Mouse (Mus musculus) T-helper 1 cell (primary cell): ENCODE results near the gene Cts8.

Experiments
- in situ Hi-C: fragments of 300-600 bp; cut with MboI, MseI; formaldehyde crosslinking; loops from one replicate; pipeline ENCODE4 v1.15.1; 2025; ENCODE audit warnings: high pct_unique_total_duplicates

Gene Cts8

DNA sequence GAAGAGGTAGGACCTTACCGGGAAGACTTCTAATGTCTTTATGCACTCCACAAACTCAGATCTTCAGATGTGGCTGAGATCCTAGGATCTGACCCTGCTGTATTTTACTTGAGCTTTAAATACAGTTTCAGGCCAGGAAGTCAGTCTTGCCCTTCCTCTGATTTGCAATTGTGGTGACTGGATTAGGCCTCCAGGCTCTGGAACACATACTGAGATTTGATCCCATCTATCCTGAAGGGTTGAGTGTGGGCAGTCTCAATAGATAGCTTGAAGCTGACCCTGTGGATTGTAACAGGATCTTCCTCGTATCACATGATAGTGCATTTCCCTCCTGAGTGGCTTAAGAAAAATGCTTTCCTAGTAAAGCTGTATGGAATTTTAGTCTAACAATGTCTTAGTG is at the start of gene Cts8:
Gene Cts8 (minus strand): TSS at position 101 of the 400 bp plus-strand sequence.
- in situ Hi-C loops = no loop called here

DNA sequence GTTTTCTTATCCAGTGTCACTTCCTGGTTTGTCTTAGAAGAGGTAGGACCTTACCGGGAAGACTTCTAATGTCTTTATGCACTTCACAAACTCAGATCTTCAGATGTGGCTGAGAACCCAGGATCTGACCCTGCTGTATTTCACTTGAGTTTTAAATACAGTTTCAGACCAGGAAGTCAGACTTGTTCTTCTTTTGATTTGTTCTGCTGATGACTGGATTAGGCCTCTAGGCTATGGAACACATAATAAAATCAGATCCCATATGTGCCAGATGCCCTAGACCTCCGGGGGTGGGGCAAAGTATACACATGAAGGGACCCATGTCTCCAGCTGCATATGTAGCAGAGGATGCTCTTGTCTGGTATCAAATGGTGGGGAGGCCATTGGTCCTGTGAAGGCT is 33.6 kb upstream of the Cts8 start, which contains the start of gene Gm49398:
Gene Gm49398 (minus strand): TSS at position 101 of the 400 bp plus-strand sequence.
- in situ Hi-C loops = loop anchor here (5.0 kb wide), 1 partner anchor 86 kb away; the partner anchor contains the start of gene Cts6

DNA sequence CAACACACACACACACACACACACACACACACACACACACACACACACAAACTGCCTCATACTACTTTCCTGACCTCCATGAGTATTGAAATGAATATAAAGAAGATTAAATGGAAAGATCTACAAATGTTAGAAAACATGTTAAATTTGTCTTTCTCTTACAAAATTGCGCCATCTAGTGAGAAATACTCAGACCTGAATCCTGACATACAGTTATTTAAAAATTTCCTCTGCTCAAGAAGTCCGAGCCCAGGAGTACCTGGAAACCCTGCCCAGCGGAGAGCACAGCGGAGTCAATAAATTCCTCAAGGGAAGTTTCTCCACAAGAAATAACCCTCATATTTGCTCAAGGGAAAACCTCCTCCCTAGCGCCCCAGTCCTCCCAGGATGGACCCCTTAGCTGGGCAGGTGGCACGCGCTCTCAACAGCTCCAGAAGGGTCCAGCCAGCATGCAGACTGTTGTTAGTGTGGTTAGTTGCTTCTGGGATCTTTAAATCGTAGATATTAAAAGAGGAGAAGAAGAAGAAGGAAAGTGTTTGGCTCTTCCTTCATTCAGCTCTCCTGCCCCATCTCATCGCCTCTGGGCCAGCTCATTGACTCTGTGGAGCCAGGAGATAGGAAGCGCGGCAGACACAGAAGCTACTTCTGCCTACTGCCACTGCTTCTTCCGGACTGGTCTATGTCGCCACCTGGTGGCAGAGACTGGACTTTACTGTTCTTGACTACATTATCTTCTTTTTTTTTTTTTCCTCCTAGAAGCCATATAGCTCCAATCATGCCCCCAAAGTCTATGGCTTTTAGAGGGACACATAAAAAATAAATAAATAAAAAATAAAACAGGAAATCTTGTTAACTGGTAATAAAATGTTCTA is 13.8 kb downstream of the Cts8 start:
- in situ Hi-C loops = no loop called here

DNA sequence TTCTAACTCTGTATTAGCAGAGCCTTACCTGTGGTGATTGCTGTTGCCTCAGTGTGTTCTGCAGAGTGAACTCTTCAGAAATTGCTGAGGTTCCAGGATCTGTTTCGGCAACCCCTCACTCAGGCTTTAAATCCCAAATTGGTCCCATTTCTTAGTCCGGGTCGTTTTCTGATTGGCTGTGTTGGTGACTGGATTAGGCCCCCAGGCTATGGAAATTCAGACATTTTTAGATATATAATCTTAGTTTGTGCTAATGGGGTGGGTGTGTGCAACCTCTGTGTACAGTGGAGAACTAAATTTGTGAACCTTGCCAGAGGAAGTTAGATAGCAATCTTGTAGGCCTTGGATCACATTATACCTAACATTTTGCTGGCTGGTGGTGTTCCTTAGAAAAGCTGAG is 51.8 kb downstream of the Cts8 start, which contains the start of gene Cts6:
Gene Cts6 (minus strand): TSS at position 101 of the 400 bp plus-strand sequence.
- in situ Hi-C loops = loop anchor here (5.0 kb wide), 1 partner anchor 84 kb away; the partner anchor contains the start of gene Gm49398
